Mouse (Mus musculus) layer of hippocampus, adult 18-20 months (tissue): ENCODE results near the gene Ppp2r5e. TPM values are rescaled to one million over a fixed set of nuclear protein-coding genes. Genes with fewer than 3 reads are reported as not detected.

Experiments used
- DNase-seq, 2 experiments: peaks; one replicate each; pipeline ENCODE4 v3.0.0; 2022; ENCODE audit warnings: low spot score in 2 of 2
- long read RNA-seq: library from polyadenylated mRNA; stranded (forward); transcript quantifications from one replicate; pipeline ENCODE4 v2.0.0, GENCODE M21; 2021
- total RNA-seq, 2 experiments: library from RNA; stranded (reverse); gene quantifications; 2 replicates each; pipeline ENCODE4 v1.2.3; 2021

Ppp2r5e gene
- 10 to 100 TPM; 79.2 to 79.8 TPM for total RNA-seq
- long read RNA-seq, full-length matches to known transcripts = 91 of 122 reads
- long read RNA-seq, partial matches to known transcripts = 7 of 122 reads
- long read RNA-seq, other reads (novel, unspliced or antisense) = 24 of 122 reads

DNA sequence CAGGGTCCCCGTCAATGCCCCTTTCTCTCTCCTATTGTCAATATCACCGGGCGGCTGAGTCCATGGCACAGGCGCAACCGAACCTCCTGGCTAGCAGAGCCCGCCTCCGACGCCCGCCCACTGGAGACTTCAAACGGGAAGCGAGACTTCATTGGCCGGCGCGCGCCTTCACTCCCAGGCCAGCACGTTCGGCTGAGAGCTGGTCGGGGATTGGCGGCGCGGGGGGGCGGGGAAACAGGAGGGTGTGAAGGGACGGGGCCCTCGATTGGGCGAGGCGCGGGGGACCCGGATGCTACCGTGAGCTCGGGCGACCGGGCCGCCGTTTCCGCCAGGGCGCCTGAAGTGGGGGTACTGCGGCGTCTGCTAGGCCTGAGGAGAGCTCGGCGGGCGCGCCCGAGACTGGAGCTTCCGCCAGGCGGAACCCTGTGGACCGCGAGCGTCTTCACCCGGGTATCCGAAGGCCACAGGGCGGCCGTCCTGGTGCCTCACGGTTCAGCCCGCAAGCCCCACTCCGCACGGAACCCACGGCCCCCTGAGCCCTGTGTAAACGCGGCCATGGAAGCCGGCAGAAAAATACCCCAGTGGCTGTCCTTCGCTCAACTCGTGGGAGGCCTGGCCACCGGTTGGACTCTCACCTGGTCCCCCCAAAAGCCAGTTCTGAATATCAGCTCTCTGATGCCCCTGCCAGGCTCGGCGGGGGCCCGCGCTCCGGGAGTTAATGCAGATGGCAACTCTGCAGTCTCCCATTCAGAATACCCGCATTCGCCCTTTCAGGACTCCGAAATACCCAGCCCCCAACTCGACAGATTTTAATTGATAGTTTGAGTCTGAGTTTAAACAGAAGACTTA lies at the start of gene Ppp2r5e:
Gene Ppp2r5e (minus strand): TSS at position 92 of the 849 bp plus-strand sequence.
- DNase-seq = peak; percentile 99

- DNase-seq = no peak
These were observed 49.7 kb upstream of the Ppp2r5e start for GRCm38 (mm10) chr12:75645780-75646179.

DNA sequence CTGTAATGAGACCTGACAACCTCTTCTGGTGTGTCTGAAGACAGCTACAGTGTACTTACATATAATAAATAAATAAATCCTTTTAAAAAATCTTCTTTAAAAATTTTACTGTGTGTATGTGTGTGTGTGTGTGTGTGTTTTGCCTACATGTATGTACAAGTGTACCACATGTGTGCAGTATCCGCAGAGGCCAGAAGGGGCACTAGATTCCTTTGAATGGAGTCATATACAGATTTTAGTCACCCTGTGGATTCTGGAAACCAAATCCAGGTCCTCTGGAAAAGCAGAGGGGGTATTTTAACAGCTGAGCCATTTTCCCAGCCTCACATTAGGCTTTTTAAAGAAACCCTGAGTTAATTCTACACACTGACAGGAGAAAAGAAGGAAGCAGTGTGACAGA lies 45.7 kb upstream of the Ppp2r5e start:
- DNase-seq = no peak

- DNase-seq = no peak
These were observed 42.3 kb upstream of the Ppp2r5e start for GRCm38 (mm10) chr12:75638345-75638744.

DNA sequence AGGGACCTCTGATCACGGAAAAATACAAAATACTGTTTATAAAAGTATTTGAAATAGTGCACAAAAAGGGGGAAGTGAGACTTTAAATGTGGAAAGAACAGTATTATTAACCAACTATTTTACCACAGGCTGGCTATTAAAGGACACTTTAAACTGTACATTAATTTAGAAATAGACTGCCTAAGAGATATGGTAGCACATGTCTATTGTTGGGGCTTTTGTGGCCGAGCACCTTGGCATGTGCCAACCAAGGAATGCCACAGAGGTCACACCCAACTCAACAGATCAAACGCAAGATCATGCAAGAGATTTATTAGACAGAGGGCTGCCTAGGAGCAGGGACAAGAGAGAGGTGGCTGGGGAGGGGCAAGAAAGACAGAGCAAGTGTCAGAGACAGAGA lies 41.1 kb upstream of the Ppp2r5e start:
- no peak for DNase-seq

DNA sequence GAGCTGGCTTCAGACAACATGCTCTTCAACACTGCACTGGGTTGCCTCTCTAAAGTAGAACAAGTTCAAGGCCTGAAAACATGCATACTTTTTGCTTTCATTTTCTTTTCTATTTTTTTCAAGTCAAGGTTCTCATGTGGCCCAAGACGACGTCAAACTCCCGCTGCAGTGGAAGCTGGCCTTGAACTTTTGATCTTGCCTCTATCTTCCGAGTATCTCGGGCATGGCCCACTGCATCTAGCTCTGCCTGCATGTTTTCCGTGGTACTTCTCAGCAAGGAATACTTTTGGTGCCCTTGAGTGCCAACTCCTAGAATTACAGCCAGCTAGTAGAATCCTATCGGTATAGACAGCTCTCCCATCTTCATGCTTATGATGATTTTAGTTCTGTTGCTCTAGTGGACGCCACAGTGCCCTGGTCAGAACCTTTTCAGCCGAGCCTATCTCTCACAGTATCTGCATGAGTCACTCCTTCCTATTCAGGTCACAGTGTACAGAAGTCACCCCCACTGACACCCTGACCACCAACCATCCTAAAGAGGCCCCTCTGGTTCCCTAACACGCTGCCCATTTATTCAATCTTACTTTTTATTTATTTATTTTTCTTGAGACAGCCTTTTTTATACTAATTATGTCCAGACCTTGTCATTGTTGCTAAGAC lies 39.9 kb upstream of the Ppp2r5e start:
- no peak for DNase-seq

GRCm38 (mm10) chr12:75629618-75630017 lies 33.6 kb upstream of the Ppp2r5e start:
- no peak for DNase-seq

DNA sequence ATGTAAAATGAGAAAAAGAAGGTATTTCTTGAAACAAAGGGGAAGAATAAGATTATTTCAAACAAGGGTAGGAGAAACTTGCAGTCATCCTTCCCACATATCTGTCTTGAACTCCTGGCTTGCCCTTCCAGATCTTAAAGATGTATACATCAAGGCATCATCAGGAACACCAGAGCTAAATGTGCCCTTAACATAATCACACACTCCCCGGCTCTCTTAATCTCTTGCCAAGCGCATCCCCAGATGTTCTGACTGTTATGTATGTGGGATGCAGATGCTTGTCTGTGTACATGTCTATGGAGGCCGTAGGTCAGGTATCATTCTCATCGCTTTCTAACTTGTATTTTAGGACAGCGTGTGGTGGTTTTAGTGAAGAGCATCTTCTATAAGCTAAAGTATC lies 27.2 kb upstream of the Ppp2r5e start:
- no peak for DNase-seq

DNA sequence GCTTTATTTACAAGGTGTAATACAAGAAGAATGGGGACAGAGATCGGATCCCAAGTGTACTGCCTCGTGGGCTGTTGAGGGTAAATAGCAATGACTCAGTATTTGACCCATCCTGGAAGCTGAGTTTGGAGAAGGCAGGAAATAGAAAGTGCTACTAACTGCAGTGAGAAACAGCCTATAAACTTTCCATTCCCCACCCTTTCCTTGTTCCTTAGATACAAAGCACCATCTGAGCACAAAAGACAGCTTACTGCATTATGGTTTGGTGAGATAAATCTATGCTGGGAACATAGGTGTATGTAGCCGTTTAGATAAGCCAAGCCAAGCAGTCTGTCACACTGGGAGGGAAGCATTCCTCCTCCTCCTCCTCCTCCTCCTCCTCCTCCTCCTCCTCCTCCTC lies 26.8 kb upstream of the Ppp2r5e start:
- DNase-seq = no peak

- DNase-seq = no peak
These were observed 20.8 kb upstream of the Ppp2r5e start for GRCm38 (mm10) chr12:75616841-75617240.

DNA sequence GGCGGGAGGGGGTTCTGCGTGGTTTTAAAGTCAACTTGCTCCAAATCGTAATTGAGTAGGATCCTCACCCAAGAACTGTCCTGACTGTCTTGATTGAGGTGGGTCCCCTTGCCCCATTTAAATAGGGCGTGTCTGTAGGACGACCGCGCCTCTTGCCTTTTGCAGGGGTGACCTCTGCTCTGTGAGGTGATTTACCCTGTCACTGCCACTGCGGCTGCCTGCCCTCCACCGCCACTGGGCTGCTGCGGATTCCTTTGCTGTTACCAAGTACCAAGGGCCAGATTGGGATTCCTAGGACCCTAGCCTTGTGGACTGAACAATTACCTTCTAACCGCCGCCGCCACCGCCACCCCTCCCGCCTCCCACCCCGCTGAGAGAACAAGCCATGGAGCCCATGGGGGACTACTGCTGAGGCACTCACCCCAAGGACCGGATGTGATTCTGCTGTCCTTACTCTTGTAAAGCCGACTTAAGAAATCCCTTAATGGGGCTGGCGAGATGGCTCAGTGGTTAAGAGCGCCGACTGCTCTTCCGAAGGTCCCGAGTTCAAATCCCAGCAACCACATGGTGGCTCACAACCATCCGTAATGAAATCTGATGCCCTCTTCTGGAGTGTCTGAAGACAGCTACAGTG lies 20.2 kb upstream of the Ppp2r5e start:
- DNase-seq = no peak

DNA sequence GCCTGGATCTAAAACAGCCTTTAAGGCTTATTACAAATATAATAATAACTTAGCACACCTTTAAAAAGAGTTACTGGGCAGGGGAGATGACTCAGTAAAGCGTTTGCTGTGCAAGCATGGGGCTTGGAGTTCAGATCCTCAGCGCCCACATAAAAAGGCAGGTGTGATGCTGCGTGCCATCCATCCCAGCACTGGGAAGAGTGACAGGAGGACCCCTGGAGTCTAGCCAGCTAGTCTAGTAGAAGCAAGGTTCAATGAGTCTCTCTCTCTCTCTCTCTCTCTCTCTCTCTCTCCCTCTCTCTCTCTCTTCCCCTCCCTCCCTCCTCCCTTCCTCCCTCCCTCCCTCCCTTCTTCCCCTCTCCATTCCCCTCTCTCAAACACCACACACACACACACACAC lies 19.5 kb upstream of the Ppp2r5e start:
- no peak for DNase-seq

- peak in 1 of 2 experiments; percentile 40 for DNase-seq
These were observed 16.7 kb upstream of the Ppp2r5e start for GRCm38 (mm10) chr12:75612711-75613110.

GRCm38 (mm10) chr12:75599490-75599889 lies 3.4 kb upstream of the Ppp2r5e start:
- no peak for DNase-seq

- no peak for DNase-seq
These were observed 2.9 kb upstream of the Ppp2r5e start for GRCm38 (mm10) chr12:75598988-75599387.

DNA sequence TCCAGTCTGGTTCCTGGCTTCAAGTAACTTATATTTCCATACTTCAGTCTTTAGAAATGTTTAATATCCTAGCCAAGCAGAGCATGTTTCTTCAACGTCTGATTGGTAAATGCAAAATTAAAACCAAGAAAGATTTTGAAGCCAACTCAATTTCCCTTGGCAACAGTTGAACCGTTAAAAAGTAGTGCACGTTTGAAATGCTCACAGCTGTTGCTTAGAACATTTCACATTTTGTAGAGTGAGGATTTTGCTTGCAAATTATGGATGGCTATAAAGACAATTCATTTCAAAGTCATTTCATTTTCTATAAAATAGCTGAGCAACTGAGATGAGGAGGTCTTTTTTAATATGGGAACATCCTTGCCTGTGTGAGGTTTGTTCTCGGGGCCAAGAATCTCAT lies 1.7 kb upstream of the Ppp2r5e start:
- peak in 1 of 2 experiments; percentile 42 for DNase-seq

GRCm38 (mm10) chr12:75595291-75596153 lies 523 bp downstream of the Ppp2r5e start:
- DNase-seq = peak; percentile 17 to 24

DNA sequence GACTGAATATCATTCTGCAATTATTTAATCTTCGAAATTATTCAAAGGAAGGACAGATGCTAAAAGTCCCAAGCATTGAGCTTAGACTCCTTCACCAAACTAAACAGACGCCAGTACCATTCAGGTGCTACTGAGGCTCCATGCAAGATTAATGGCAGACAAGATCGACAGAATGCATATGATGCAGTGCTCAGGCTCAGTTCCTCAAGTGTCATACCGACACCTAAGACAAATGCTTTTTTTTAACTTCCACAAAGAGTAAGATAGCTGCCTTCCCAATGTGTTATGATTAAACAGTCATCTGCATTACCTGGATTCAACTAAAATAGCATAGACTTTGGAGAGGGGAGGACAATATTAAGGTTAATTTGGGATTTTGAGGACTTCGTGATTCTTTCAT lies 1.6 kb downstream of the Ppp2r5e start:
- DNase-seq = no peak

- no peak for DNase-seq
These were observed 2.2 kb downstream of the Ppp2r5e start for GRCm38 (mm10) chr12:75593817-75594216.

- DNase-seq = no peak
These were observed 8.5 kb downstream of the Ppp2r5e start for GRCm38 (mm10) chr12:75587501-75587900.

DNA sequence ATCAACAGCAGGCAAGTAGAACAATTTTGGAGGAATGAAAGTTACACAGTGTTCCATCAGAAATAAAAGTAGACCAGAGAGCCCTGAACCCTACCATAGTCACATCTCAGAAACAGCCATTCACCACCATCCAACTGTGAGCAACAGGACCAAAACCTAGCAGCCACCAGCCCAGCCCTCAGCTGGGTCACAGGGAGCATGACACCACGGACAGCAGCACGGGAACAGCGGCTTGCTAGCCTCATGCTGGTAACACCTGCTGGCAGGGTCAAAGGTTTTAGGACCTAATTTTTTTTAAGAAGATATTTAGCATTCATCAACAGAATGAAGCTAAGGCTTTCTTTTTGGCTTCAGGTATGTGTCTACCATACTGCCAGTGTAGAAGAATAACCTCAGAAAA lies 12.3 kb downstream of the Ppp2r5e start:
- no peak for DNase-seq
